Mouse (Mus musculus): ENCODE data around the gene Evpl.

GRCm38 (mm10) chr11:116196866-116197583, 40.9 kb downstream of the Evpl start:
- TF ChIP-seq POLR2A (IDR thresholded peaks at IDR 0.05; ENCODE audit: low read depth, low read length) (no peak), CTCF (conservative IDR thresholded peaks at IDR 0.05; ENCODE audit: insufficient read depth, insufficient read length, low read depth, low read length) (no peak)

All from kidney, adult 2 months (tissue).